Mouse (Mus musculus) liver, embryonic 13.5 days (tissue): ENCODE measurements around the gene Cxcl13. TPM values are rescaled to one million over a fixed set of nuclear protein-coding genes. Genes with fewer than 3 reads are reported as not detected.

Experiments used
- ATAC-seq: fragments of 200-750 bp; cut with Nextera tagmentation; 2 replicates; pipeline ENCODE4 v1.8.0; 2017; ENCODE audit warnings: low read depth, mild to moderate bottlenecking, moderate number of reproducible peaks, moderate library complexity
- DNase-seq: peaks from one replicate; pipeline ENCODE4 v3.0.0; 2022
- H3K27ac ChIP-seq: fragments of 300-500 bp; sonication (generic); 2 replicates; pipeline ENCODE4 v1.5.1; 2015; ENCODE audit warnings: moderate library complexity, mild to moderate bottlenecking, inconsistent platforms
- H3K27me3 ChIP-seq: fragments of 300-500 bp; sonication (generic); 2 replicates; pipeline ENCODE4 v1.6.1; 2015; ENCODE audit warnings: mild to moderate bottlenecking, inconsistent platforms
- H3K36me3 ChIP-seq: fragments of 300-500 bp; sonication (generic); 2 replicates; pipeline ENCODE4 v1.6.1; 2015; ENCODE audit warnings: mild to moderate bottlenecking, inconsistent platforms
- H3K4me1 ChIP-seq: fragments of 300-500 bp; sonication (generic); replicated peaks from 2 replicates; pipeline ENCODE4 v1.6.1; 2015; ENCODE audit warnings: inconsistent platforms
- H3K4me2 ChIP-seq: fragments of 300-500 bp; sonication (generic); 2 replicates; pipeline ENCODE4 v1.6.1; 2015; ENCODE audit warnings: inconsistent platforms, mild to moderate bottlenecking, moderate library complexity
- H3K4me3 ChIP-seq: fragments of 300-500 bp; sonication (generic); replicated peaks from 2 replicates; pipeline ENCODE4 v1.5.1; 2015; ENCODE audit warnings: mild to moderate bottlenecking, inconsistent platforms
- H3K9ac ChIP-seq: fragments of 300-500 bp; sonication (generic); 2 replicates; pipeline ENCODE4 v1.6.1; 2015; ENCODE audit warnings: mild to moderate bottlenecking, inconsistent platforms
- H3K9me3 ChIP-seq: fragments of 300-500 bp; sonication (generic); replicated peaks from 2 replicates; pipeline ENCODE4 v1.6.1; 2016; ENCODE audit warnings: inconsistent platforms
- WGBS: fragments of 180-500 bp; shearing (Covaris S2); methylation state at CpG from one replicate; pipeline ENCODE4 v1.1.7; 2015; ENCODE audit not compliant: insufficient replicate concordance; 5-methylcytosine and 5-hydroxymethylcytosine counted together
- polyA plus RNA-seq: library from polyadenylated mRNA; unstranded; fragments of >200 nt; fragmentation: Nextera tagmentation; extraction: Ambion mirVana; gene quantifications from 2 replicates; pipeline ENCODE4 v1.2.1, GENCODE M21; 2015

The Cxcl13 gene
- 0.17 and 0.41 TPM in 2 replicates for polyA plus RNA-seq

DNA sequence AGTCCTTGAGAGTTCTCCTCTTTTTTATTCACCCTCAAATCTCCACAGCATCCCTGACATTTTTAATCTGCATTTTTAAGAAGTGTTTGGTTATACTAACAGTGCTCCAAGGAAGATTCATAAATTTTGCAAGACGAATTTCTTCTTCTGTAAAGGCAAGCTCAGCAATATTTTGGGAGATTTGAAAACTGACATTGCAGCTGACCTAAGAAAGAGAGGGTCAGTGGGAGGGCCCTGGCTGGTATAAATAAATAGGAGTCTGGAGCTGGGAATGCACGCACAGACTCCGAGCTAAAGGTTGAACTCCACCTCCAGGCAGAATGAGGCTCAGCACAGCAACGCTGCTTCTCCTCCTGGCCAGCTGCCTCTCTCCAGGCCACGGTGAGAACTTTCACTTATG is at the start of gene Cxcl13:
Cxcl13 (plus strand) TSS at position 301 of the 400 bp plus-strand sequence.
- Histone ChIP-seq H3K9me3 (no peaks in the 10 kb centered on the region), H3K4me2 (no peak within 1 kb of the TSS), H3K36me3 (no peaks in the 10 kb centered on the region), H3K9ac (no peak within 1 kb of the TSS), H3K4me1 (no peaks in the 10 kb centered on the region), H3K4me3 (no peak within 1 kb of the TSS), H3K27me3 (no peaks in the 10 kb centered on the region), H3K27ac (no peak within 1 kb of the TSS)
- DNase-seq (no peak), ATAC-seq (no peak)
- 43% methylated on average over 5 of the region's 5 CpGs for WGBS

- Histone ChIP-seq H3K9ac (no peak overlapping the region), H3K4me1 (no peaks in the 10 kb centered on the region), H3K27me3 (no peaks in the 10 kb centered on the region), H3K4me2 (no peak overlapping the region), H3K9me3 (no peaks in the 10 kb centered on the region), H3K27ac (no peak overlapping the region), H3K4me3 (no peak overlapping the region), H3K36me3 (no peaks in the 10 kb centered on the region)
- DNase-seq (no peak), ATAC-seq (no peak)
- 47% methylated on average over 1 of the region's 1 CpGs for WGBS
Measured at GRCm38 (mm10) chr5:95911006-95911405, 45.7 kb upstream of the Cxcl13 start.

GRCm38 (mm10) chr5:95918491-95918890 is 38.3 kb upstream of the Cxcl13 start:
- Histone ChIP-seq H3K27ac (no peak overlapping the region), H3K36me3 (no peaks in the 10 kb centered on the region), H3K4me2 (no peak overlapping the region), H3K9me3 (no peaks in the 10 kb centered on the region), H3K27me3 (no peaks in the 10 kb centered on the region), H3K4me1 (no peaks in the 10 kb centered on the region), H3K4me3 (no peak overlapping the region), H3K9ac (no peak overlapping the region)
- DNase-seq (no peak), ATAC-seq (no peak)
- WGBS = 62% methylated on average over 6 of the region's 6 CpGs

- Histone ChIP-seq H3K9ac (no peak overlapping the region), H3K27me3 (no peaks in the 10 kb centered on the region), H3K4me3 (no peak overlapping the region), H3K4me2 (no peak overlapping the region), H3K4me1 (no peaks in the 10 kb centered on the region), H3K27ac (no peak overlapping the region), H3K9me3 (no peaks in the 10 kb centered on the region), H3K36me3 (no peaks in the 10 kb centered on the region)
- WGBS = 62% methylated on average over 6 of the region's 6 CpGs
- no peak for ATAC-seq
- no peak for DNase-seq
Measured at GRCm38 (mm10) chr5:95924023-95924422, 32.7 kb upstream of the Cxcl13 start.

GRCm38 (mm10) chr5:95925204-95925930 is 31.4 kb upstream of the Cxcl13 start:
- no peaks in the 10 kb centered on the region for H3K36me3 ChIP-seq
- H3K4me1 ChIP-seq = no peaks in the 10 kb centered on the region
- H3K9ac ChIP-seq = no peak overlapping the region
- ATAC-seq = no peak
- H3K4me3 ChIP-seq = no peak overlapping the region
- WGBS = 67% methylated on average over 10 of the region's 10 CpGs
- no peaks in the 10 kb centered on the region for H3K27me3 ChIP-seq
- no peak overlapping the region for H3K27ac ChIP-seq
- H3K9me3 ChIP-seq = no peaks in the 10 kb centered on the region
- no peak for DNase-seq
- H3K4me2 ChIP-seq = no peak overlapping the region

DNA sequence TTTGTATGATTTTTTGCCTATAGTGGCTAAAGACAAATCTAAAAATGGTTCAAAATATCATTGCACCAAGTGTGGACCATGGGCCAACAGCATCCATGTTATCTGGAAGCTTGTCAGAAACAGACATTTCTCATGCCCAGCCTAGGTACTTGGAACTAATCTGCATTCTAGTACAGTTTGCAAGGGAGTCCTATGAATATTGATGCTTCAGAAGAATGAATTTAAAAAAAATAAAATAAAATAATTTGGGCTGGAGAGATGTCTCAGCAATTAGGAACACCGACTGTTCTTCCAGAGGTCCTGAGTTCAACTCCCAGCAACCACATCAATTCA is 30.9 kb upstream of the Cxcl13 start:
- Histone ChIP-seq H3K9ac (no peak overlapping the region), H3K36me3 (no peaks in the 10 kb centered on the region), H3K27ac (no peak overlapping the region), H3K4me2 (no peak overlapping the region), H3K4me1 (no peaks in the 10 kb centered on the region), H3K4me3 (no peak overlapping the region), H3K9me3 (no peaks in the 10 kb centered on the region), H3K27me3 (no peaks in the 10 kb centered on the region)
- WGBS = 71% methylated on average over 1 of the region's 1 CpGs
- ATAC-seq (no peak), DNase-seq (no peak)

GRCm38 (mm10) chr5:95935035-95935434 is 21.7 kb upstream of the Cxcl13 start:
- Histone ChIP-seq H3K9me3 (no peaks in the 10 kb centered on the region), H3K27me3 (no peaks in the 10 kb centered on the region), H3K4me3 (no peak overlapping the region), H3K9ac (no peak overlapping the region), H3K4me2 (no peak overlapping the region), H3K27ac (no peak overlapping the region), H3K4me1 (no peaks in the 10 kb centered on the region), H3K36me3 (no peaks in the 10 kb centered on the region)
- ATAC-seq (no peak), DNase-seq (no peak)
- 49% methylated on average over 5 of the region's 5 CpGs for WGBS

DNA sequence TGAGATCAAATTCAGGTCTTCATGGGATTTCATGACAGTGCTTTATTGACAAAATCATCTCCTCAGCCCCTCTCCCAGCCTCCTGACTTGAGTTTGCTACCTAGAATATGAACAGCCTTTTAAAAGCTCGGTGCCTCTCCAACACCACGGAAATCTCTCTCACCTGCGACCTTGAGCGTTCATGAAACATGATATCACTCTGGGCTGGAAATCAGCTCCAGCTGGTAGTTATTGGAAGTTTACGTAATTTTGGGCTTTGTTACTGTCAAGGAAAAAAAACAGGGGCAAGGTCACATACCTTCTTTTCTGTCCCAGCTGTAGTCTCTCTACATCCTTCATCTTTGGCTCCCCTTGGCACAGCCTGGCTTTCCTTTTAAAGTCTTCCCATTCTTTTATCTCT is 20.7 kb upstream of the Cxcl13 start:
- no peaks in the 10 kb centered on the region for H3K9me3 ChIP-seq
- 58% methylated on average over 5 of the region's 5 CpGs for WGBS

DNA sequence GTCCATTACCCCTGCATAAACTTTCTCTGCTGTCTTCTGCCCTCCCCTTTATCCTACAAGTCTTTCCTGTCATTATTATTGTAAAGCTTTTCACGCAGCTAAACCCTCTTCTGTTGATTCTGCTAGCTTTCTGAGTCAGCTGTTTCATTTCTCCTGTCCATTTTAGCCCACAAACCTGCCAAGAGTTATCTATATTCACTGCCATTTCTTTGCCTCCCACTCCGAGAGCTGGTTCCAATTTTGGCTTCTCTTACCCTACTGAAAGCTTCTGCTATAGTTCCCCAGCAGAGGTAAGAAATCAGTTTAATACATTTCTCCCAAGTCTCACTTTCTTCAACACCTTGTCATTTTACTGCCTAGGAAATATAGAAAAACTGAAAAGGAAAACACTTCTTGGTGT is 19.6 kb upstream of the Cxcl13 start:
- DNase-seq = no peak
- Histone ChIP-seq H3K27me3 (no peaks in the 10 kb centered on the region), H3K9ac (no peak overlapping the region), H3K4me2 (no peak overlapping the region), H3K9me3 (no peaks in the 10 kb centered on the region), H3K4me1 (no peaks in the 10 kb centered on the region), H3K27ac (no peak overlapping the region), H3K4me3 (no peak overlapping the region), H3K36me3 (no peaks in the 10 kb centered on the region)
- no peak for ATAC-seq
- 38% methylated on average over 2 of the region's 2 CpGs for WGBS

More for the DNA sequence above, 20.7 kb upstream of the Cxcl13 start:
- DNase-seq = no peak
- no peaks in the 10 kb centered on the region for H3K27me3 ChIP-seq
- H3K4me1 ChIP-seq = no peaks in the 10 kb centered on the region
- H3K27ac ChIP-seq = no peak overlapping the region
- H3K36me3 ChIP-seq = no peaks in the 10 kb centered on the region
- no peak for ATAC-seq
- H3K4me2 ChIP-seq = no peak overlapping the region
- no peak overlapping the region for H3K4me3 ChIP-seq
- H3K9ac ChIP-seq = no peak overlapping the region

DNA sequence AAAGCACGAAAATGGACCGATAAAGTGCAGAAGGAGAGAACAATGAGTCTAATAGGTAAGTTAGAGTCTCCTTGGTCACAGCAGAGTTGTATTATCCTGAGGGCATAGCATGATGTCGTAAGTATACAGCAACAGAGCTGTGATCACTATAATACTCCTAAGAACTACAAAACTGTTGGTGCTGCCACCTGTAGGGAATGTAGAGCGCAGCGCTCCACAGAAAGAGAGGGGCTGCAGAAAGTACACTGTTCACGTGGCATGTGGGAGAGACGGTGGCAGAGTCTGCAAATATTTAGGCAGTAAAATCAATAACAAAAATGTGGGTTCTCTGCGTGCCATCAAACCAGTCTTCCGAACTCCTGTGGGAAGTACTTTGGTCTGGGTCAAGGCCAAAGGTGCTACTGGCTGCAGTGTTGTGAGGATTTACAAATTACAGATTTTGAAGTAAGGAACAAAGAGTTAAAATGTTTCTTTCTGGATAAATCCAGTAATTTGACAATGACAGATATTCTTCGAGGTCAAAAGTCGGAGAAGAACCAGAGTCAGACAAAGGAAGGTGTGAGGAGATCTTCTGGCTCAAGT is 18.6 kb upstream of the Cxcl13 start:
- ATAC-seq (no peak; the same call in 1 of the 2 replicates), DNase-seq (no peak)

DNA sequence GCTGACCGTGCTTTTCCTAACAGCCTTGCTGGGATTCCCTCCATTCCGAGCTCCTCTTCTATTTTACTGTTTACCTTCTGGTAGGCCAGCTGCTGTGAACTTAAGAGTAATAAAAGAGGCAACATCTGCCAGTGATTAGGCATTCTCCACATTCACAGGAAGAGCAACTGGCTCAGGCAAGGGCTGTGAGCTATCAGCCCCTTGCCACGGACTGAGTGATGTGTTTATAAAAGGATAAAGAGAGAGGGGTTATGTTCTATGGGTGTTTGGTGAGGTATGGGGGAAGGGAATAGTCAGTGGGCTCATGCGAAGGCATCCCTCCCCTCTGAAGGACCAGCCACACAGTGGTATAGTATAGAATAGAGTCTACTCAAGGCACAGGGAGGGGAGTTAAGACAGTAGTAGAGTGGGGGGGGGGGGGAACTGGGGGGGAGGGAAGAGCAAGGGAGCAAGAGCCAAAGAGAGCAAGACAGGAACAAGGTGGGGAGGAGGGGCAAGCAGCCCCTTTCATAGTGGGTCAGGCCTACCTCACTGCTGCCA is 16.0 kb upstream of the Cxcl13 start:
- Histone ChIP-seq H3K9ac (no peak overlapping the region), H3K4me2 (no peak overlapping the region), H3K27me3 (no peaks in the 10 kb centered on the region), H3K4me3 (no peak overlapping the region), H3K9me3 (no peaks in the 10 kb centered on the region), H3K27ac (no peak overlapping the region), H3K4me1 (no peaks in the 10 kb centered on the region), H3K36me3 (no peaks in the 10 kb centered on the region)
- WGBS = 39% methylated on average over 4 of the region's 4 CpGs
- no peak for DNase-seq
- ATAC-seq = no peak

More for the DNA sequence above, 18.6 kb upstream of the Cxcl13 start:
- Histone ChIP-seq H3K4me3 (no peak overlapping the region), H3K27me3 (no peaks in the 10 kb centered on the region), H3K4me1 (no peaks in the 10 kb centered on the region), H3K27ac (no peak overlapping the region), H3K4me2 (no peak overlapping the region), H3K9ac (no peak overlapping the region), H3K36me3 (no peaks in the 10 kb centered on the region), H3K9me3 (no peaks in the 10 kb centered on the region)
- WGBS = 61% methylated on average over 11 of the region's 11 CpGs

- no peak for ATAC-seq
- Histone ChIP-seq H3K4me3 (no peak overlapping the region), H3K36me3 (no peaks in the 10 kb centered on the region), H3K9me3 (no peaks in the 10 kb centered on the region), H3K4me2 (no peak overlapping the region), H3K4me1 (no peaks in the 10 kb centered on the region), H3K27me3 (no peaks in the 10 kb centered on the region), H3K27ac (no peak overlapping the region), H3K9ac (no peak overlapping the region)
- 61% methylated on average over 7 of the region's 7 CpGs for WGBS
- no peak for DNase-seq
Measured at GRCm38 (mm10) chr5:95941562-95941961, 15.2 kb upstream of the Cxcl13 start.
